Mouse (Mus musculus) thymus, adult 2 months (tissue): ENCODE results near the gene Lypla2.

Experiments used
- CTCF ChIP-seq: fragments of 200-500 bp; IDR thresholded peaks from 2 replicates; pipeline ENCODE4 v1.5.1; 2012; ENCODE audit warnings: mild to moderate bottlenecking, control low read depth, low read length, moderate library complexity, borderline replicate concordance; ENCODE audit not compliant: control insufficient read depth, poor library complexity, insufficient read depth; ENCODE audit errors: extremely low read depth
- POLR2A ChIP-seq: fragments of 200-500 bp; IDR thresholded peaks from 2 replicates; pipeline ENCODE4 v1.6.1; 2012; ENCODE audit warnings: mild to moderate bottlenecking, low read length, control low read depth, moderate library complexity; ENCODE audit not compliant: control insufficient read depth, poor library complexity, insufficient read depth; ENCODE audit errors: extremely low read depth

- TF ChIP-seq CTCF, result no peak
- no peak for TF ChIP-seq POLR2A
These were observed 36.9 kb downstream of the Lypla2 start for GRCm38 (mm10) chr4:135935502-135935901.
